ENCODE assay signal across 9 mouse cellular contexts in genomic region chr5:35921141-35921540, GRCm38 (mm10). TPM values are rescaled to one million over a fixed set of nuclear protein-coding genes. Genes with fewer than 3 reads are reported as not detected.
DNase-seq lines count a peak whose midpoint lies in the region; ATAC-seq and TF ChIP-seq lines count a peak whose summit lies in the region.
"Had no signal": no experiment of that assay in that cellular context is flagged by ENCODE, and none has a peak within 500 bp of the region (broad histone marks: within the 10 kb centered on the region; RNA-seq: fewer than 3 reads in every experiment).

No protein-coding gene starts in this region.

- no peak for ATAC-seq in liver, embryonic 13.5 days (ENCODE audit: low read depth)

- TF ChIP-seq POLR2A in embryonic fibroblast, embryonic 13.5 days (IDR thresholded peaks at IDR 0.05; ENCODE audit: low read depth, low read length): no peak
- TF ChIP-seq POLR2A in cerebellum, adult 2 months (IDR thresholded peaks at IDR 0.05; ENCODE audit: borderline replicate concordance, insufficient read depth, low read length): no peak

- TF ChIP-seq CTCF in gastrocnemius, adult 2 months (IDR thresholded peaks at IDR 0.05): no peak
- TF ChIP-seq CTCF in left cerebral cortex, adult 2 months (IDR thresholded peaks at IDR 0.05): no peak
- TF ChIP-seq CTCF in embryonic fibroblast, embryonic 13.5 days (IDR thresholded peaks at IDR 0.05; ENCODE audit: borderline replicate concordance, insufficient read depth, low read length): no peak
- no peak for TF ChIP-seq CTCF in cerebellum, adult 2 months (IDR thresholded peaks at IDR 0.05; ENCODE audit: borderline replicate concordance, insufficient read depth, low read depth, low read length)

- H3K36me3 ChIP-seq in liver, embryonic 13.5 days: no peaks in the 10 kb centered on the region

- H3K4me3 ChIP-seq in gastrocnemius, adult 2 months: peak overlapping the region; percentile 50
- no peak overlapping the region for H3K4me3 ChIP-seq in left cerebral cortex, adult 2 months
- H3K4me3 ChIP-seq in embryonic fibroblast, embryonic 13.5 days (ENCODE audit: insufficient read depth, low read length): no peak overlapping the region
- H3K4me3 ChIP-seq in liver, embryonic 13.5 days (replicated peaks): no peak overlapping the region
- H3K4me3 ChIP-seq in cerebellum, adult 2 months (replicated peaks; ENCODE audit: insufficient read depth, low read depth, low read length): no peak overlapping the region

- H3K27ac ChIP-seq in gastrocnemius, adult 2 months: peak overlapping the region; percentile 83
- H3K27ac ChIP-seq in left cerebral cortex, adult 2 months: peak overlapping the region; percentile 2; the same call in 1 of the 2 replicates
- peak overlapping the region; percentile 96 for H3K27ac ChIP-seq in embryonic fibroblast, embryonic 13.5 days (ENCODE audit: insufficient read depth, low read length)
- peak overlapping the region; percentile 62 for H3K27ac ChIP-seq in liver, embryonic 13.5 days
- H3K27ac ChIP-seq in cerebellum, adult 2 months (ENCODE audit: insufficient read depth, low read length): no peak overlapping the region
- H3K27ac ChIP-seq: macrophage had no signal

- no peak overlapping the region for H3K9ac ChIP-seq in liver, embryonic 13.5 days

- WGBS in liver, embryonic 13.5 days (ENCODE audit: insufficient replicate concordance): 65% methylated on average over 6 of the region's 6 CpGs
- 79% methylated on average over 6 of the region's 6 CpGs for WGBS in cerebellum, adult 2 months

- peaks cover 40% of the 10 kb centered on the region for H3K4me1 ChIP-seq in embryonic fibroblast, embryonic 13.5 days (ENCODE audit: control insufficient read depth, insufficient read depth, low read length)
- no peaks in the 10 kb centered on the region for H3K4me1 ChIP-seq in liver, embryonic 13.5 days (replicated peaks)
- peaks cover 40% of the 10 kb centered on the region for H3K4me1 ChIP-seq in cerebellum, adult 2 months (ENCODE audit: control insufficient read depth, insufficient read depth, low read length)

- no peak for DNase-seq in gastrocnemius, adult 2 months
- DNase-seq in gastrocnemius, postnatal 25 days: no peak
- DNase-seq in left cerebral cortex, adult 2 months (ENCODE audit: extremely low spot score in 1 of 2, low spot score in 2 of 2): no peak
- DNase-seq in left cerebral cortex, postnatal 4 days: no peak
- DNase-seq in liver, embryonic 13.5 days: no peak
- no peak for DNase-seq in cerebellum, adult 2 months
- DNase-seq in left cerebral cortex, postnatal 14 days (ENCODE audit: low spot score in 2 of 2): no peak

- intact Hi-C loops in gastrocnemius, adult 2 months (cut with DNase I): no loop called here
- intact Hi-C loops in left cerebral cortex, adult 2 months (cut with DNase I): no loop called here
- intact Hi-C loops in left cerebral cortex, postnatal 4 days (cut with DNase I): no loop called here
- intact Hi-C loops in left cerebral cortex, postnatal 14 days (cut with DNase I): no loop called here

- no peak overlapping the region for H3K4me2 ChIP-seq in liver, embryonic 13.5 days

- H3K27me3 ChIP-seq in liver, embryonic 13.5 days: no peaks in the 10 kb centered on the region
- no peaks in the 10 kb centered on the region for H3K27me3 ChIP-seq in cerebellum, adult 2 months (ENCODE audit: control insufficient read depth, insufficient read depth, low read length)

- H3K9me3 ChIP-seq in liver, embryonic 13.5 days (replicated peaks): no peaks in the 10 kb centered on the region

RNA-seq across cellular contexts. Expression of gene Afap1, which starts 28.0 kb away (rescaled TPM):
- total RNA-seq in gastrocnemius, adult 2 months (2021): 1 to 10 TPM; 7.4 to 8.3 TPM
- 1 to 10 TPM; 7.8 to 8.1 TPM for total RNA-seq in gastrocnemius, postnatal 25 days (2021)
- 10 to 100 TPM; 28.8 to 31.5 TPM for total RNA-seq in left cerebral cortex, adult 2 months (2021)
- total RNA-seq in left cerebral cortex, postnatal 4 days (2021): 100 to 1,000 TPM; 221 to 230 TPM
- polyA plus RNA-seq in embryonic fibroblast, embryonic 13.5 days (2011; ENCODE audit: insufficient read length, low read depth, missing spikeins): 64.3 and 71.8 TPM in 2 replicates
- polyA plus RNA-seq in liver, embryonic 13.5 days (2015; fragmentation: Nextera tagmentation; extraction: Ambion mirVana): 1.3 and 1.5 TPM in 2 replicates
- 13.6 and 13.9 TPM in 2 replicates for polyA plus RNA-seq in cerebellum, adult 2 months (2012; rRNA removed)
- total RNA-seq in left cerebral cortex, postnatal 14 days (2021): 10 to 100 TPM; 66.8 to 71.6 TPM
